Mouse (Mus musculus) monocyte, adult 5-6 weeks (primary cell): ENCODE data around the gene Chl1. TPM values are rescaled to one million over a fixed set of nuclear protein-coding genes. Genes with fewer than 3 reads are reported as not detected.

ENCODE experiments used
- ATAC-seq: fragments of 153-309, 156-312 bp; replicated peaks from 2 replicates; pipeline ENCODE4 v1.8.0; 2017; ENCODE audit warnings: mild to moderate bottlenecking; ENCODE audit not compliant: low TSS enrichment, insufficient number of reproducible peaks, severe bottlenecking, poor library complexity, low FRiP score
- total RNA-seq: library from RNA; stranded (forward); fragments of 200-1000, 200-491, 200-594 nt; gene quantifications from 3 replicates; pipeline ENCODE4 v1.2.3, GENCODE M21; 2017

The Chl1 gene
- total RNA-seq, 1 experiment from 2014 or later = not detected

- ATAC-seq = no peak
These were observed 110.5 kb downstream of the Chl1 start for GRCm38 (mm10) chr6:103620880-103621279.

- no peak for ATAC-seq
These were observed 111.8 kb downstream of the Chl1 start for GRCm38 (mm10) chr6:103622117-103622713.

GRCm38 (mm10) chr6:103632856-103633255 lies 122.5 kb downstream of the Chl1 start:
- ATAC-seq = no peak

- no peak for ATAC-seq
These were observed 146.4 kb downstream of the Chl1 start for GRCm38 (mm10) chr6:103656778-103657177.

GRCm38 (mm10) chr6:103659173-103659572 lies 148.8 kb downstream of the Chl1 start:
- no peak for ATAC-seq

GRCm38 (mm10) chr6:103665206-103665605 lies 154.8 kb downstream of the Chl1 start:
- ATAC-seq = no peak

GRCm38 (mm10) chr6:103665677-103666316 lies 155.4 kb downstream of the Chl1 start:
- no peak for ATAC-seq

GRCm38 (mm10) chr6:103673111-103673510 lies 162.7 kb downstream of the Chl1 start:
- ATAC-seq = no peak

GRCm38 (mm10) chr6:103674332-103674731 lies 163.9 kb downstream of the Chl1 start:
- no peak for ATAC-seq

GRCm38 (mm10) chr6:103675145-103675544 lies 164.8 kb downstream of the Chl1 start:
- no peak for ATAC-seq

GRCm38 (mm10) chr6:103676664-103677063 lies 166.3 kb downstream of the Chl1 start:
- ATAC-seq = no peak

GRCm38 (mm10) chr6:103677072-103677471 lies 166.7 kb downstream of the Chl1 start:
- no peak for ATAC-seq

- peak; percentile 90 for ATAC-seq
These were observed 172.6 kb downstream of the Chl1 start for GRCm38 (mm10) chr6:103682854-103683574.

GRCm38 (mm10) chr6:103692511-103692910 lies 182.1 kb downstream of the Chl1 start:
- no peak for ATAC-seq

- no peak for ATAC-seq
These were observed 187.1 kb downstream of the Chl1 start for GRCm38 (mm10) chr6:103697349-103698028.

- ATAC-seq = no peak
These were observed 189.1 kb downstream of the Chl1 start for GRCm38 (mm10) chr6:103699482-103699881.

- no peak for ATAC-seq
These were observed 189.5 kb downstream of the Chl1 start for GRCm38 (mm10) chr6:103699895-103700294.

GRCm38 (mm10) chr6:103700336-103700735 lies 189.9 kb downstream of the Chl1 start:
- ATAC-seq = no peak

- no peak for ATAC-seq
These were observed 196.0 kb downstream of the Chl1 start for GRCm38 (mm10) chr6:103706366-103706765.
